Mouse (Mus musculus) cortical plate, adult 2 months (tissue): ENCODE results near the gene Mycl. TPM values are rescaled to one million over a fixed set of nuclear protein-coding genes. Genes with fewer than 3 reads are reported as not detected.

Experiments
- H3K27ac ChIP-seq: fragments of 200-500 bp; 2 replicates; pipeline ENCODE4 v1.5.1; 2012; ENCODE audit warnings: low read length, control low read depth, inconsistent platforms; ENCODE audit not compliant: insufficient read depth
- H3K4me1 ChIP-seq: fragments of 200-500 bp; 2 replicates; pipeline ENCODE4 v1.6.1; 2011; ENCODE audit warnings: low read length; ENCODE audit not compliant: control insufficient read depth, insufficient read depth
- H3K4me3 ChIP-seq: fragments of 200-500 bp; 2 replicates; pipeline ENCODE4 v1.5.1; 2011; ENCODE audit warnings: mild to moderate bottlenecking, low read length, control low read depth; ENCODE audit not compliant: insufficient read depth
- CTCF ChIP-seq: fragments of 200-500 bp; IDR thresholded peaks from 2 replicates; pipeline ENCODE4 v1.5.1; 2011; ENCODE audit warnings: mild to moderate bottlenecking, control low read depth, low read length; ENCODE audit not compliant: insufficient read depth; ENCODE audit errors: extremely low read depth
- POLR2A ChIP-seq: fragments of 200-500 bp; IDR thresholded peaks from 2 replicates; pipeline ENCODE4 v1.6.1; 2011; ENCODE audit warnings: mild to moderate bottlenecking, low read length, control low read depth; ENCODE audit not compliant: insufficient read depth; ENCODE audit errors: extremely low read depth
- polyA plus RNA-seq: library from polyadenylated mRNA; depleted of rRNA; stranded (reverse); fragments of >200 nt; gene quantifications from 2 replicates; pipeline ENCODE4 v1.2.3, GENCODE M21; 2012

The Mycl gene
- polyA plus RNA-seq, 1 experiment = 8.4 TPM

DNA sequence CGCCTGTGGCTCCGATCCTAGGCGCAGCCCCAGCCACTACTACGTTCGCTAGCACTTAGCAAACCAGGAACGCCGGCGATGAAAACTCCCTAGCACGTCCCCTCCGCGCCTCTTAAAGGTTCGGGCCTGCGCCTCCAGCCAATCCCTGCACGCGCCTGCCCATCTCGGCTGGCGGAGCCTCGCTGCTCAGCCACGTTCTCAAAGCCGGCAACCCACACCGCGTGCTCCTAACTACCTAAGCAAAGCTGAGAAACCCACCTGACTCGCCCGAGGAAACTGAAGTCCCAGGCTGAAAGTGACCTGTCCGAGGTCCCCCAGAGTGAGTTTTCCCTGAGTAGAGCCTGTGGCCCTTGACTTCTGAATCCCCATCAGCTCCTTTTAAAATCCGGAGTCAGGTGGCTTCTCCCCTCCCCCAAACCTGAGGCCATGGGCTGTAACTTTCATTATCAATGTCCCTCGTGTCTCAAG, 34.3 kb upstream of the Mycl start, which contains the start of gene Mfsd2a:
Gene Mfsd2a, minus strand, starts transcription at position 89 of the 468 bp plus-strand sequence.
- Histone ChIP-seq H3K4me1 (peaks cover 2% of the 10 kb centered on the region; the same call in 1 of the 2 replicates), H3K4me3 (peak within 1 kb of the TSS; percentile 39), H3K27ac (peak within 1 kb of the TSS; percentile 53)
- no peak for TF ChIP-seq CTCF
- TF ChIP-seq POLR2A = peak; percentile 82

DNA sequence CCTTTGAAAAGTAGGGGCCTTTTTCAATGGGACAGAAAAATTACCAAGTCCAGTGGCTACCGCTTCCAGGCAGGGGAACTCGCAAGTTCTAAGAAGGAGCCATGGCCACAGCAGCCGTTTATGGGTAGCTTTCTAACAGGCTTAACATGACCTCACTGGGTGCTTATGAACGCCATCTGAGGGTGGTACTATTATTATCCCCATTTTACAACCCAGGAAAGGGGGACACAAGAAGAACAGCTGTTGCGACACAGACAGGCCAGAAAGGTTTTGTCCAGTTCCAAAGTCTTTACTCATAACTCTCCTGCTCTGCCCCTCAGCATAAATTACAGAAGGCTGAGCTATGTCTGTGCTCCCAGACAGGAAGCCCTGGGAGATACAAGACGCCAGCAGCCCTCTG, 33.9 kb upstream of the Mycl start:
- peaks cover 2% of the 10 kb centered on the region; the same call in 1 of the 2 replicates for H3K4me1 ChIP-seq
- H3K27ac ChIP-seq = no peak overlapping the region
- H3K4me3 ChIP-seq = no peak overlapping the region
- TF ChIP-seq CTCF = no peak
- TF ChIP-seq POLR2A = no peak

DNA sequence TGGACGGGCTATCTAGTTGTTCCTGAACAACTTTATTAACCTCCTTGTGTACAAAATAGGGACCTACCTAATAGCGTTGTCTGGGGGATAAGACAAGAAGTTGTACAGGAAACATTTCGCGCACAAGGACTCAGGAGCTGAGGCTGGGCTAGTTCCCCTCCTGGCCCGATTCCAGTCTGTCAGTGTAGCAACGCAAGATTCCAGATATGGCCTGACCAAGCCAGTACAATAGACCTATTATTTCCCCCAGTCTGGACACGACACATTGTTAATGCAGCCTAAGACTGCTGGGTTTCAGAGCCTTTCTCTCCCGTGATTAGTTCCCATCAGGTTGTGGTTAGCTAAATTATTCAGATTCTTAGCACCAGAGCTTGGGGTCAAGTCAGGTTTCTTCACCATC, 32.7 kb upstream of the Mycl start:
- peaks cover 2% of the 10 kb centered on the region; the same call in 1 of the 2 replicates for H3K4me1 ChIP-seq
- H3K4me3 ChIP-seq = no peak overlapping the region
- H3K27ac ChIP-seq = no peak overlapping the region
- no peak for TF ChIP-seq CTCF
- no peak for TF ChIP-seq POLR2A

DNA sequence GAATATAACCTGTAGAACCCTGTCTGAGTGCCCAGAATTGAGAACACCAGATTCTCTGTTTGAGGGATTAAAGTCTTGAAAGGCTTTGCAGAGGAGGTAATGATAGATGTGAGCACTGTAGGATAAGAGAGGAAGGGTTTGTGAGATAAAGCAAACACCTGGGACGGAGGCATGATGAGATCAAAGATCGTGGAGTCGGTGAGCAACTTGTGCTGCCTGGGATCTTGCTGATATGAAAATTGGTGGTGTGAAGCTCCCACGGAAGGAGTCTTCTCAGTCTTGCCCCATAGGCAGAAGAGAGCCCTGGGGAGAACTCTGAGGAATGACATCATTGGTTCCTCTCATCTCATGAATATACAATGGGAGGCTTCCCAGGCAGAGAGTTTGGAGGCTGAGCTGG, 27.3 kb upstream of the Mycl start:
- TF ChIP-seq CTCF = no peak
- no peak for TF ChIP-seq POLR2A
- Histone ChIP-seq H3K4me1 (no peaks in the 10 kb centered on the region), H3K4me3 (no peak overlapping the region), H3K27ac (no peak overlapping the region)

DNA sequence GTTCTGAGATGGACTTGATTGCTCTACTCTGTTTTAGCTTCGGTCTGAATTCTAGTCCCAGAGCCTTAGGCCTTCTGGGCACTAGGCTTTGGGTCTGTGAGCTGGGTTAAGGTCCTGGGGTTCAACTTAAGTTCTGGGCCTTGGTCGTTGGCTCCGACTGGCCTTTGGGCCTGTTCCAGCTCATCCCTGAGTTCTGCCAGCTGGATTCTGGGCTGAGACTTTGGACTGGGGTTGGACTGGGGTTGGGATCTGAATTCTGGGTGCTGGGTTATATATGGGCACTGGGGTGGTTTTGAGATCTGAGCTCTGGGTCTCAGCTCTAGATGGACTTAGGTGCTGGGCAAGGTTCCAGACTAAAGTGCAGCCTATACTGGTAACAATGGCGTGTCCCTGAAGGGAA, 24.3 kb upstream of the Mycl start:
- H3K4me1 ChIP-seq = no peaks in the 10 kb centered on the region
- H3K27ac ChIP-seq = no peak overlapping the region
- no peak overlapping the region for H3K4me3 ChIP-seq
- no peak for TF ChIP-seq CTCF
- TF ChIP-seq POLR2A = no peak

DNA sequence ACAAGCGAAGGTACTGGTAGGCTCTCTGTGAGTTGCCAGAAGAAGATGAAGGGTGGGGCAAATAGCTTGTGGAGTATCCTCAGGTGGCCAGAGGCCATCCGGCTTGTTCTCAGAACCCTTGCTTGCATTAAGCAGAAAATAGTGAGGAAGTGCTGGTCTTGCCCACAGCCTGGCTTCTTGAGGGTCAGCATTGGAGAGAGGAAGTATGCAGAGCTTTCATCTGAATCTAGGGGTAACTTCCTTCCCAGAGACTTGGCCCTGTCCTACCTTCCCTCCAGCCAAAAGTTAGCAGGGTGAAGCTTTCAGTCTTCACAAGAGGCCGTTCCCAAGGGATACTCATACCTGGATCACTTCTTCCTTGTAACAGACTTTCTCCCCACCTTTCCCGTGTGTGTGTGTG, 23.8 kb upstream of the Mycl start:
- Histone ChIP-seq H3K4me1 (no peaks in the 10 kb centered on the region), H3K27ac (no peak overlapping the region), H3K4me3 (no peak overlapping the region)
- TF ChIP-seq POLR2A (no peak), CTCF (no peak)

DNA sequence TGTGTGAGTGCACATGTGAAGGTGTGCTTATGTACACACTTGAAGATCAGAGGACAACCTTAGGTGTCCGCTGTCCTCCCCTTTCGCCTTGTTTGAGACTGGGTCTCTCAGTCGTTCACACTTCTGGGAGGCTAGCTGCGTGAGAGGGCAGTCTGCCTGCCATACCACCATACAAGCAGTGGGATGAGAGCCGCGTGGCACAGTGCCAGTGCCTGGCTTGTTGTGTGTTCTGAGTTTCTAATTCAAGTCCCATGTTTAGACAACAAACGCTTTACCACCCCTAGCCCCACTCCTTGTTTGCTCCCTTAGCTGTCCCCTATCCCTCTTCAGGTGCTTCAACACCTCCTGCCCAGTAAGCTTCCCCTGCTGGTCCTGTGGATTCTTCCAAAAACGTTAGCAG, 23.4 kb upstream of the Mycl start:
- no peaks in the 10 kb centered on the region for H3K4me1 ChIP-seq
- no peak overlapping the region for H3K27ac ChIP-seq
- no peak overlapping the region for H3K4me3 ChIP-seq
- TF ChIP-seq CTCF (no peak), POLR2A (no peak)

DNA sequence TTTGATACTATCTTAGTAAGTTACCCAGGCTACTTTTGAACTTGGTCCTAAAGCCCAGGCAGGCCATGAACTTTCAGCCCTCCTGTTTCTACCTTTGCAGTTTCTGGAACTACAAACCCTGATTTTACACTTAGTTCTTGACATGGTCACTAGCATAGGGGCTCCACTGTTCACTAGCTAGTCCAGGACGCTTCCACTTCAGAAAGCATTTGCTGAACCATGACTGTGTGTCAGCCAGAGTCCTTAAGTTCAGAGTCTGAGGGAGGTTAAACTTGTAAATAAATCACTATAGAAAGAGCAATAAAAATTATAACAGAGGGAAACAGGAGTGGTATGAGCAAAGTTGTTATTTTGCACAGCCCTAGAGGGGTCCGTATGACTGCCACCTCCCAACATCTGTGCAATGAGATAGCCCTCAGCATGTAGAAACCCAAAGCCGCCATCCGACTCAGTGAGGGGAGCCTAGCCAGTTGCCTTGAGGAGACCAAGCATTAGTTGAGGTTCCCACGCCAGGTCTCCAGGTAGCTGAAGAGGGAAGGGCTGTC, 20.4 kb upstream of the Mycl start:
- Histone ChIP-seq H3K4me1 (no peaks in the 10 kb centered on the region), H3K4me3 (no peak overlapping the region), H3K27ac (no peak overlapping the region)
- TF ChIP-seq CTCF (no peak), POLR2A (no peak)

DNA sequence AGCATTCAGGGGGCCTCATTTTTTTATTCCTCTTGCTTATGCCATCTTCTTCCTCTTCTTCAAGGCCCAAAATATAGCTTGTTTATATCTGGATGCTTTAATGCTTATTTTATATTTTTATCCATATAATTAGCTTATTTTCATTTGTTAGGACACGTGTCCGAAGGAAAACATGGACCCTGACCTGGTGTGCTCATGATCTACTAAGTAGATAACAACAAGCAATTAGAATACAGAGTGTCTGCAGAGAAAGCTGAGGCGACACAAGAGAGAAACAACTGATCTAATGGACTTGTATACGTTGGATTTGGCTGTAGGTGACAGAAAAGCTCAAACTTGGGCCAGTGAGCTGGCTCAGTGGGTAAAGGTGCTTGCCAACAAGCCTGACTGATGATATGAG, 18.6 kb upstream of the Mycl start:
- TF ChIP-seq POLR2A = no peak
- TF ChIP-seq CTCF = no peak
- no peaks in the 10 kb centered on the region for H3K4me1 ChIP-seq
- H3K27ac ChIP-seq = no peak overlapping the region
- H3K4me3 ChIP-seq = no peak overlapping the region

DNA sequence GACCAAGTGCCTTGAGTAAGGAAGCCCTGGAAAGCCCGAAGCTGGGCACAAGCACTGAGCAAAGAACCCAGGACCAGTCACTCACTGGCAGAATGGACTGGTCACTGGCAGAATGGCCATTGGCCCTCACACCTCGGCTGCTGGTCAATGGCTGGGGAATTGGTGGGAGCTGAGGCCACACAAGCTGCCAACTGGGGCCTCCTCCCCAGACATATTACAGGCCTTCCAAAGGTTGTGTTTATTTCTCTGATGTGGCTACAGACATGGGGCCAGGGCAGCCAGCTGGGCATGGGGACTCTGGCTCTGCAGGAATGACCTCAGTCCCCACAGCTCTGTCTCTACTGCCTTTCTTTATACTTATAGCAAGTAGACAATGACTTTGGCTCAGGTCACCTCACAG, 16.6 kb upstream of the Mycl start:
- TF ChIP-seq POLR2A = no peak
- no peak for TF ChIP-seq CTCF
- no peaks in the 10 kb centered on the region for H3K4me1 ChIP-seq
- no peak overlapping the region for H3K27ac ChIP-seq
- no peak overlapping the region for H3K4me3 ChIP-seq

DNA sequence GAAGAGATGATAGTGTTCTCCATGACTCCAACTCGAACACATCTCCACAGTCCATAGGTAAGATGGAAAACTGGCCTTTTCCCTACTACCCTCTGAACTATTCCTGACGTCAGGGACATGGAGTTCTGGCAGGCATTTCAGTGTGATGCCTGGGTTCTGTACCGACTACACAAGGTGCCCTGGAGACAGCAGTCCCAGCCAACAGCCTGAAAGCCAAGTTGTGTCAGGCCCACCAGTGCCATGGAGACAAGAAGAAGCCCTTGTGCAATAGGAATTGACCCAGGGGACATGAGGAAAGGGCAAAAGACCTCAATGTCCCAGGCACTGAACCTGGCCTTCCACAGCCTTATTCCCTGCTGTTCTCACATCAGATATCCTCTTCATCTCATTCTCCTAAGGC, 15.6 kb upstream of the Mycl start:
- TF ChIP-seq CTCF (no peak), POLR2A (no peak)
- Histone ChIP-seq H3K4me3 (no peak overlapping the region), H3K27ac (no peak overlapping the region), H3K4me1 (no peaks in the 10 kb centered on the region)
